Mouse (Mus musculus) G1E (cell line): Measurements from ENCODE around the gene Vmp1. TPM values are rescaled to one million over a fixed set of nuclear protein-coding genes. Genes with fewer than 3 reads are reported as not detected.
A peak's percentile ranks its signal among the peaks of the same experiment; 100 is the strongest.

Experiments
- ATAC-seq: 2 replicates; pipeline ENCODE4 v1.8.0; 2016; ENCODE audit warnings: mild to moderate bottlenecking; ENCODE audit not compliant: insufficient number of reproducible peaks, poor library complexity, low FRiP score, severe bottlenecking; ENCODE audit errors: extremely low read depth
- DNase-seq: peaks from one replicate; pipeline ENCODE4 v3.0.0; 2012; ENCODE audit warnings: low spot score
- H3K27me3 ChIP-seq: 2 replicates; pipeline ENCODE4 v1.6.1; 2012; ENCODE audit warnings: mild to moderate bottlenecking, low read length, inconsistent platforms; ENCODE audit not compliant: insufficient read depth
- H3K36me3 ChIP-seq: replicated peaks from 2 replicates; pipeline ENCODE3; 2012; ENCODE audit warnings: mild to moderate bottlenecking, inconsistent platforms
- H3K4me1 ChIP-seq: 2 replicates; pipeline ENCODE4 v1.6.1; 2012; ENCODE audit warnings: low read depth, low read length, inconsistent platforms, mixed read lengths; ENCODE audit not compliant: insufficient read depth
- H3K4me3 ChIP-seq: 2 replicates; pipeline ENCODE4 v1.5.1; 2012; ENCODE audit warnings: low read depth, mild to moderate bottlenecking, inconsistent platforms, low read length, moderate library complexity, mixed read lengths
- H3K9me3 ChIP-seq: replicated peaks from 2 replicates; pipeline ENCODE4 v1.6.1; 2012; ENCODE audit warnings: inconsistent platforms
- CTCF ChIP-seq: IDR thresholded peaks from 2 replicates; pipeline ENCODE4 v1.5.1; 2012; ENCODE audit warnings: low read depth, low read length, inconsistent platforms, mixed read lengths
- GATA1 ChIP-seq: IDR thresholded peaks from 2 replicates; pipeline ENCODE4 v1.6.1; 2012; ENCODE audit warnings: borderline replicate concordance, low read length, inconsistent platforms, mixed read lengths
- GATA2 ChIP-seq: IDR thresholded peaks from 2 replicates; pipeline ENCODE4 v1.6.1; 2012; ENCODE audit warnings: low read depth, low read length, inconsistent platforms, borderline replicate concordance
- POLR2AphosphoS5 ChIP-seq: IDR thresholded peaks from 2 replicates; pipeline ENCODE4 v1.6.1; 2012; ENCODE audit warnings: low read depth, low read length, inconsistent platforms; ENCODE audit not compliant: insufficient replicate concordance
- TAL1 ChIP-seq: conservative IDR thresholded peaks from 2 replicates; pipeline ENCODE4 v1.6.1; 2012; ENCODE audit warnings: low read depth, low read length, inconsistent platforms, mixed read lengths
- polyA plus RNA-seq: library from polyadenylated mRNA; stranded (reverse); fragments of >175 nt; gene quantifications from 2 replicates; pipeline ENCODE4 v1.2.3, GENCODE M21; 2012
- total RNA-seq, 2 experiments: library from RNA; stranded (forward) in 1 of 2; stranded (reverse) in 1 of 2; fragments of 200-1000 nt in 1 of 2; fragments of >200 nt in 1 of 2; fragmentation: Nextera tagmentation in 1 of 2; gene quantifications; 2 replicates each; pipeline ENCODE4 v1.2.3; 2014 to 2017

Gene Vmp1
- total and polyA plus RNA-seq, 3 experiments = 19.1 to 188 (median 163) TPM

GRCm38 (mm10) chr11:86623402-86624010, 60.1 kb downstream of the Vmp1 start:
- Histone ChIP-seq H3K36me3 (peaks cover 35% of the 10 kb centered on the region), H3K4me3 (no peak overlapping the region), H3K27me3 (no peaks in the 10 kb centered on the region), H3K4me1 (peaks cover 39% of the 10 kb centered on the region), H3K9me3 (no peaks in the 10 kb centered on the region)
- DNase-seq (no peak), ATAC-seq (no peak)
- no peak for TF ChIP-seq CTCF
- no peak for TF ChIP-seq GATA2
- TF ChIP-seq POLR2AphosphoS5 = no peak
- no peak for TF ChIP-seq GATA1
- no peak for TF ChIP-seq TAL1

GRCm38 (mm10) chr11:86622191-86622912, 61.3 kb downstream of the Vmp1 start:
- TF ChIP-seq TAL1 (no peak), POLR2AphosphoS5 (no peak), CTCF (no peak), GATA2 (no peak), GATA1 (no peak)
- peaks cover 29% of the 10 kb centered on the region for H3K36me3 ChIP-seq
- no peaks in the 10 kb centered on the region for H3K9me3 ChIP-seq
- DNase-seq (no peak), ATAC-seq (no peak)
- H3K4me3 ChIP-seq = no peak overlapping the region
- no peaks in the 10 kb centered on the region for H3K27me3 ChIP-seq
- H3K4me1 ChIP-seq = peaks cover 30% of the 10 kb centered on the region

GRCm38 (mm10) chr11:86621139-86621538, 62.5 kb downstream of the Vmp1 start:
- no peak for ATAC-seq
- Histone ChIP-seq H3K36me3 (peaks cover 37% of the 10 kb centered on the region), H3K4me3 (no peak overlapping the region)

DNA sequence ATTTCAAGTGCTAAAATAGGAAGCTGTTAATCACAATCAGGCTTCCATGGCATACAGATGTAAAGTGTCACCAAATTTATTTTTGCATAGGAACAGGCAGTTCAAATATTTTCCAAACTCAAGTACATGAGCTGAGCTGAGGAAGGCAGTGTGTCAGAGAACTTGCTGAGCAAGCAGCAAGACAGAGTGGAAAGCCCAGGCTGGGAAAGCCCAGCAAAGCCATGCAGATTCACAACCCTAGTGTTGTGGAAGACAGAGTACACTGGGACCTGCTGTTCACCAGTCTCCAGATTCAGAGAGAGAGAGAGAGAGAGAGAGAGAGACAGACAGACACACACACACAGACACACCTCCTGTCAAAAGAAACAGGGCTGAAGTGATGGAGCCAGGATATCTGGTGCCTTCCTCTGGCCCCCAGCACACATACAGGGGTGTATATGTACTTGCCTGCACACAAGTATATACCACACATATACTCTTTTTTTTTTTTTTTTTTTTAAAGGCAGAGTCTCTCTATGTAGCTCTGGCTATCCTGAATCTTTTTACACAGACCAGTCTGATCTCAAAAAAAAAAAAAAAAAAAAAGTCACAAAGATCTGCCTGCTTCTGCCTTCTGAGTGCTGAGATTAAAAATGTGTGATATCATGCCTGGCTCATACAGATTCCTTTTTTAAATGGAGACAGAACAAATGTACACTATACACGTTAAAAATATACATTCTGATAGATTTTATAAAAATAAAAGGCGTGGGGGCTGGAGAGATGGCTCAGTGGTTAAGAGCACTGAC, 64.9 kb downstream of the Vmp1 start:
- peaks cover 30% of the 10 kb centered on the region for H3K4me1 ChIP-seq
- DNase-seq = no peak
- peaks cover 38% of the 10 kb centered on the region for H3K36me3 ChIP-seq

More at GRCm38 (mm10) chr11:86621139-86621538, 62.5 kb downstream of the Vmp1 start:
- Histone ChIP-seq H3K4me1 (peaks cover 25% of the 10 kb centered on the region), H3K9me3 (no peaks in the 10 kb centered on the region), H3K27me3 (no peaks in the 10 kb centered on the region)
- DNase-seq = no peak
- no peak for TF ChIP-seq GATA2
- no peak for TF ChIP-seq TAL1
- TF ChIP-seq GATA1 = no peak
- TF ChIP-seq POLR2AphosphoS5 = no peak
- TF ChIP-seq CTCF = no peak

DNA sequence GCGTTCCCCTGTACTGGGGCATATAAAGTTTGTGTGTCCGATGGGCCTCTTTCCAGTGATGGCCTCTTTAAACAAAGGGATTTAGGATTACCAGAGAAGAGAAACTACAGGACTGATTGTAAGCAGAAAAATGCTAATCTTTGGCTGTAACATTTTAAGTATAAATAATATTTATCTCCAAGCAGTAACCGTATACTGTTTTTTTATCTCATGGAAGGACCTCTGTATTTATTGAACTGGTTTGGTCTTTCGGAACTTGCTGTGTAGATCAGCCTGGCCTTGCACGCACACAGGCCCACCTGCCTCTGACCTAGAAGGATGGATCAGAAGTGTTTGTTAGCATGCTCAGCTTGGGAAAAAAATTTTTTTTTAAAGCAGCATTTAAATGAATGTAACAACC, 69.0 kb downstream of the Vmp1 start:
- ATAC-seq = no peak

More for the DNA sequence above, 64.9 kb downstream of the Vmp1 start:
- no peaks in the 10 kb centered on the region for H3K9me3 ChIP-seq
- no peak for ATAC-seq
- TF ChIP-seq GATA2 (no peak), GATA1 (no peak), POLR2AphosphoS5 (no peak), CTCF (no peak), TAL1 (no peak)
- H3K4me3 ChIP-seq = no peak overlapping the region
- no peaks in the 10 kb centered on the region for H3K27me3 ChIP-seq

GRCm38 (mm10) chr11:86614056-86614530, 69.5 kb downstream of the Vmp1 start:
- H3K9me3 ChIP-seq = no peaks in the 10 kb centered on the region
- no peaks in the 10 kb centered on the region for H3K27me3 ChIP-seq
- DNase-seq = peak; percentile 55
- peaks cover 58% of the 10 kb centered on the region for H3K4me1 ChIP-seq
- peaks cover 33% of the 10 kb centered on the region for H3K36me3 ChIP-seq
- TF ChIP-seq GATA2 (no peak), POLR2AphosphoS5 (no peak), GATA1 (no peak), TAL1 (no peak)
- H3K4me3 ChIP-seq = no peak overlapping the region; the same call in 1 of the 2 replicates
- ATAC-seq = peak; percentile 59

More for the DNA sequence above, 69.0 kb downstream of the Vmp1 start:
- Histone ChIP-seq H3K9me3 (no peaks in the 10 kb centered on the region), H3K36me3 (peaks cover 33% of the 10 kb centered on the region), H3K4me1 (peaks cover 57% of the 10 kb centered on the region), H3K4me3 (no peak overlapping the region; the same call in 1 of the 2 replicates), H3K27me3 (no peaks in the 10 kb centered on the region)
- TF ChIP-seq GATA2 (no peak), TAL1 (no peak), POLR2AphosphoS5 (no peak), GATA1 (no peak), CTCF (no peak)
- DNase-seq = no peak
